Mouse (Mus musculus) testis, adult 2 months (tissue): Measurements from ENCODE around the gene Gnptg.
A peak's percentile ranks its signal among the peaks of the same experiment; 100 is the strongest.

Experiments used
- CTCF ChIP-seq: fragments of 200-500 bp; IDR thresholded peaks from 2 replicates; pipeline ENCODE4 v1.5.1; 2012; ENCODE audit warnings: low read depth, mild to moderate bottlenecking, inconsistent platforms, low read length, moderate library complexity; ENCODE audit not compliant: control insufficient read depth, insufficient read depth, insufficient replicate concordance
- POLR2A ChIP-seq: fragments of 200-500 bp; IDR thresholded peaks from 2 replicates; pipeline ENCODE4 v1.6.1; 2012; ENCODE audit warnings: low read depth, mild to moderate bottlenecking, inconsistent platforms, low read length, moderate library complexity; ENCODE audit not compliant: control insufficient read depth

DNA sequence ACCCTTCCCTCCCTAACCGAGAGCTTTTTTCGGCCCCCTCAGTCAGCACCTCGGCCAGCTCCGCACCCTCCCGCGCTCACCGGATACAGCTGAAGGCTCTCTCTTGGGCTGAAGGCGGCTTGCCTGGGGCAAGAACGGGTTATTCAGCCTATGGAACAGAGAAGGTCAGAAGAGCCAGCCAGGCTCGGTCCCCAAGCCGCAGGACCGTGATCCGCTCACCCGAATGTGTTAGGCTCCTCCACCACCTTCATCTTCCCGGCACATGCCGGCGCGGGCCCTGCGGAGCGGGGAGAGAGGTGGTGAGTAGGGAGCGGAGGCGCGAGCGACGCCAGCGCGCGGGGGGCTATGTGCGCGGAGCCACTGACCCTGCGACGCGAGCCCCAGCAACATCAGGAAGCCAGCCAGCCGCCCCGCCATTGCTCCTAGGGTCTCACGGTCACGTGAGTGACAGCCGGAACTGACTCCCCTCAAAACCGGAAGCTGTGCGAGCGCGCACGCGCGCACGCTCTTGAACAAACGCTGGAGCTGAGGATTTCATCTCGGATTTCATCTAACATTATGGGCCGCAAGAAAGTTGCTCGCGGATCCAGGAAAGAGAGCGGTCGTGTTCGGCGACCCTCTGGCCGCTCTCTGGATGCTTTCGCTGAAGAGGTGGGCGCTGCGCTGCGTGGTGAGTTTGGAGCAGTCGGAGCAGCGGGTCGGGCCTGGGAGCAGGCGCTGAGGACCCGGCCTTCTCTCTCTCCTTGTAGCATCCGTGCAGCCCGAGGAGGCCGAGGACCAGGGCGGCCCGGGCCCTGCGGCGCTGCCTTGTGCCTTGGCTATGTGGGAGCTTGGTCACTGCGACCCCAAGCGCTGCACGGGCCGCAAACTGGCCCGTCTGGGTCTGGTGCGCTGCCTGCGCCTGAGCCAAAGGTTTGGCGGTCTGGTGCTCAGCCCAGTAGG, at the start of gene Gnptg, which contains the start of gene Tsr3:
- TF ChIP-seq CTCF (no peak), POLR2A (peak; percentile 79)
